Mouse (Mus musculus) limb, embryonic 11.5 days (tissue): Measurements from ENCODE around the gene Memo1. TPM values are rescaled to one million over a fixed set of nuclear protein-coding genes. Genes with fewer than 3 reads are reported as not detected.
"Not testable (repeated sequence)": the region's sequence is repeated elsewhere in the genome, so short reads cannot be mapped to it uniquely, and the experiment has no call there.

Experiments used
- ATAC-seq: fragments of 200-750 bp; cut with Nextera tagmentation; 2 replicates; pipeline ENCODE4 v1.8.0; 2017; ENCODE audit warnings: low read depth; ENCODE audit not compliant: insufficient number of reproducible peaks, low FRiP score, low TSS enrichment
- DNase-seq: peaks from one replicate; pipeline ENCODE4 v3.0.0-alpha.2; 2015; ENCODE audit warnings: low spot score
- H3K27ac ChIP-seq: fragments of 300-500 bp; sonication (generic); replicated peaks from 2 replicates; pipeline ENCODE4 v1.5.1; 2014; ENCODE audit warnings: low read depth, mild to moderate bottlenecking, low read length
- H3K27me3 ChIP-seq: fragments of 300-500 bp; sonication (generic); 2 replicates; pipeline ENCODE4 v1.6.1; 2014; ENCODE audit warnings: mild to moderate bottlenecking, low read length, mixed read lengths; ENCODE audit not compliant: control insufficient read depth, insufficient read depth
- H3K36me3 ChIP-seq: fragments of 300-500 bp; sonication (generic); 2 replicates; pipeline ENCODE4 v1.6.1; 2014; ENCODE audit warnings: mild to moderate bottlenecking, low read length, moderate library complexity, mixed read lengths; ENCODE audit not compliant: control insufficient read depth, insufficient read depth
- H3K4me1 ChIP-seq: fragments of 300-500 bp; sonication (generic); 2 replicates; pipeline ENCODE4 v1.6.1; 2014; ENCODE audit warnings: low read length, mixed read lengths; ENCODE audit not compliant: control insufficient read depth, insufficient read depth
- H3K4me2 ChIP-seq: fragments of 300-500 bp; sonication (generic); 2 replicates; pipeline ENCODE4 v1.6.1; 2014; ENCODE audit warnings: low read depth, mild to moderate bottlenecking, moderate library complexity; ENCODE audit not compliant: severe bottlenecking
- H3K4me3 ChIP-seq: fragments of 300-500 bp; sonication (generic); 2 replicates; pipeline ENCODE4 v1.5.1; 2014; ENCODE audit warnings: low read depth, low read length
- H3K9ac ChIP-seq: fragments of 300-500 bp; sonication (generic); 2 replicates; pipeline ENCODE4 v1.6.1; 2014; ENCODE audit warnings: mild to moderate bottlenecking, low read length
- H3K9me3 ChIP-seq: fragments of 300-500 bp; sonication (generic); 2 replicates; pipeline ENCODE4 v1.6.1; 2016; ENCODE audit warnings: low read length; ENCODE audit not compliant: control insufficient read depth
- WGBS: fragments of 180-500 bp; shearing (Covaris S2); extraction: QIAGEN DNeasy Blood & Tissue Kit; methylation state at CpG from one replicate; pipeline ENCODE4 v1.1.7; 2014; 5-methylcytosine and 5-hydroxymethylcytosine counted together
- polyA plus RNA-seq: library from polyadenylated mRNA; unstranded; fragments of >200 nt; fragmentation: Nextera tagmentation; extraction: Ambion mirVana; gene quantifications from 2 replicates; pipeline ENCODE4 v1.2.1, GENCODE M21; 2014

Memo1 gene
- polyA plus RNA-seq, 1 experiment from 2014 or later: 94.3 TPM

GRCm38 (mm10) chr17:74300089-74300488 is 4.8 kb upstream of the Memo1 start:
- no peak overlapping the region for H3K9ac ChIP-seq
- H3K27ac ChIP-seq: no peak overlapping the region
- no peaks in the 10 kb centered on the region for H3K27me3 ChIP-seq
- no peak for DNase-seq
- WGBS: 95% methylated on average over 5 of the region's 5 CpGs
- no peak overlapping the region for H3K4me2 ChIP-seq
- H3K9me3 ChIP-seq: no peaks in the 10 kb centered on the region
- no peak for ATAC-seq
- peaks cover 7% of the 10 kb centered on the region; the same call in 1 of the 2 replicates for H3K36me3 ChIP-seq
- no peak overlapping the region for H3K4me3 ChIP-seq
- H3K4me1 ChIP-seq: no peaks in the 10 kb centered on the region

DNA sequence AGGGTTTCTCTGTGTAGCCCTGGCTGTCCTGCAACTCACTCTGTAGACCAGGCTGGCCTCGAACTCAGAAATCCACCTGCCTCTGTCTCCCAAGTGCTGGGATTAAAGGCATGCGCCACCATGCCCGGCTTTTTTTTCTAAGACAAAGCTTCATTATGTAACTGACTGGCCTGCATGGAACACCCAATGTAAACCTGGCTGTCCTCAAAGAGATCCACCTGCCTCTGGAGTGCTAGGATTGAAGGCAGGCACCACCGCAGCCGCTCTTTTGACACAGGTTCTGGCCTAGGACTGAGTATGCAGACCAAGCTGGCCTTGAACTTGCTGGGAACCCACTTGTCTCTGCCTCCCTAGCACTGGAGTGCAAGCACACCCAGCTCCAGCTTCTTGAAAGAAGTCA is 1.7 kb upstream of the Memo1 start:
- 87% methylated on average over 5 of the region's 5 CpGs for WGBS
- not testable (repeated sequence) for H3K4me2 ChIP-seq, H3K4me3 ChIP-seq, H3K9me3 ChIP-seq, H3K27me3 ChIP-seq, H3K4me1 ChIP-seq, H3K9ac ChIP-seq, H3K36me3 ChIP-seq, H3K27ac ChIP-seq, ATAC-seq, DNase-seq

DNA sequence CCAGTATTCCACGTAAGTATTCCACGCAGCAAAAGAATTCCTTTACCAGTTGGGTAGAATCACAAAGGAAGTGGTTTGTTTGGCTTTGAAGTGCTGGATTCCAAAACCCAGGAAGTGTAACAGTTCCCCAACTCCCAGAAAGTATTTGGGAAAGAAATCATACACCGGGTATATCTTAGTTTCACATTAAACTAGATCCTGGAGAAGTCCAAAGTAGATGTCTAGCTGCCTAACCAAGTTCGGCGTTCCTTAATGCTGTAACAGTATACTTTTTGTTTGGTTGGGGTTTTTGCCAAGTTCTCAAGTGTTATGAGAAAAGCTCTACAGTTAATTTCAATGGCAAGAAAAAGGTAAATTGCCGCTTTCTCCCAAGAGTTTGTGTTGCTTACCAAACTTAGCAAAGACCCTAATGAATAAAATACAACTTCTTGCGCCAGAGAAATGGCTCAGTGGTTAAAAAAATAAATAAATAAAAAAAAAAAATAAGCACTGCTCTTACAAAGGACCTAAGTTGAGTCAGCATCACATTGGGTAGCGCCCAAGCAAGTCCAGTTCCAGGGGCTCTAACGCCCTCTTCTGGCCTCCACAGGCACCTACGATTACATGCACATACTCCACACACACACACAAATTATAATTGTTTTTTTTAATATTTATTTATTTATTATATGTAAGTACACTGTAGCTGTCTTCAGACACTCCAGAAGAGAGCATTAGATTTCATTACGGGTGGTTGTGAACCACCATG is 929 bp upstream of the Memo1 start:
- peak overlapping the region; percentile 96 for H3K9ac ChIP-seq
- no peak for DNase-seq
- no peak overlapping the region for H3K27ac ChIP-seq
- 43% methylated on average over 11 of the region's 11 CpGs for WGBS
- no peaks in the 10 kb centered on the region for H3K9me3 ChIP-seq
- 0 out of 2 replicates have a peak, but pooled peaks cover 5% of the 10 kb centered on the region for H3K4me1 ChIP-seq
- ATAC-seq: no peak
- H3K4me3 ChIP-seq: peak overlapping the region; percentile 90
- H3K27me3 ChIP-seq: no peaks in the 10 kb centered on the region
- peak overlapping the region; percentile 57 for H3K4me2 ChIP-seq
- peaks cover 1% of the 10 kb centered on the region; the same call in 1 of the 2 replicates for H3K36me3 ChIP-seq

- peak overlapping the region; percentile 90 for H3K4me3 ChIP-seq
- peak; percentile 81 for DNase-seq
- H3K27ac ChIP-seq: peak overlapping the region; percentile 96
- H3K27me3 ChIP-seq: no peaks in the 10 kb centered on the region
- peak overlapping the region; percentile 96 for H3K9ac ChIP-seq
- peak; percentile 87 for ATAC-seq
- WGBS: under 1% methylated on average over 58 of the region's 80 CpGs
- no peaks in the 10 kb centered on the region; the same call in 1 of the 2 replicates for H3K36me3 ChIP-seq
- no peaks in the 10 kb centered on the region for H3K9me3 ChIP-seq
- H3K4me2 ChIP-seq: peak overlapping the region; percentile 53
- H3K4me1 ChIP-seq: 0 out of 2 replicates have a peak, but pooled peaks cover 5% of the 10 kb centered on the region
These were observed 795 bp downstream of the Memo1 start for GRCm38 (mm10) chr17:74294426-74295025.

DNA sequence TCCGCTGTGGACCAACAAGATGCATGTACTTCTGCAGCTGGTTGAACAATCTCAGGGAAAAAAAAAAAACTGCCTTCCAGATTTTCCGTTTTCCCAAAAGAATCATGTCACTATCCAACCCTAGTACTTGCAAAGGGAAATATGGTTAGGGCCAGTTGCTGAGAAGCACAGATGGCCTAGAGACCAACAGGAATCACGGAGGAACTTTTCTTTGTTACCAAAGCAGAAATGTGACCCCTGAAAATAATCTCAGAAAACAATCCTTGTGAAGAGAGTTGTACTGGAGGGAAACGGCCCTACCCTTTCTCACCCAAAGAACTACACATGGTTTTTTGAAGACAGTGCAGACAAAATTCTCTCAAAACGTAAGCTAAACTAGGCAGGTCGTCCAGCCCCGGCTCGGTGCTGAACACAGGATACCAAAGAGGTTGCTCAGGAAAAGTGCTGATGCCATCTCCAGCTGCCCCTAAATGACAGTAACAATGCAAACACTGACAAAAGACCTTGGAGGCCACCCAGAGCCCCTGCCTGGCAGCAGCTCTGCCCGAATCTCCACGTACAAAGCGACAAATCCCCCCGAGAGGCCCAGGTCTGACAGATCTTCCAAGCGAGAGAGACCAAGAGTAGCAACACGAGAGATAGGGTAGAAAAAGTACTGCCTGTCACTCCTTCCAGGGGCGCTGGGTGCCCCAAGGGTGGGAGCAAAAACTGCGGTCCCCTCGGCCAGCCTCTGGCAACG is 1.5 kb downstream of the Memo1 start:
- Histone ChIP-seq H3K27me3 (no peaks in the 10 kb centered on the region), H3K4me2 (peak overlapping the region; percentile 53), H3K4me1 (0 out of 2 replicates have a peak, but pooled peaks cover 5% of the 10 kb centered on the region), H3K36me3 (peaks cover 2% of the 10 kb centered on the region; the same call in 1 of the 2 replicates), H3K9me3 (no peaks in the 10 kb centered on the region), H3K9ac (peak overlapping the region; percentile 96), H3K4me3 (peak overlapping the region; percentile 90), H3K27ac (peak overlapping the region; percentile 96)
- peak; percentile 69 for DNase-seq
- WGBS: 2% methylated on average over 18 of the region's 18 CpGs
- 0 out of 2 replicates have a peak, but pooled peaks have one; percentile 2 for ATAC-seq

DNA sequence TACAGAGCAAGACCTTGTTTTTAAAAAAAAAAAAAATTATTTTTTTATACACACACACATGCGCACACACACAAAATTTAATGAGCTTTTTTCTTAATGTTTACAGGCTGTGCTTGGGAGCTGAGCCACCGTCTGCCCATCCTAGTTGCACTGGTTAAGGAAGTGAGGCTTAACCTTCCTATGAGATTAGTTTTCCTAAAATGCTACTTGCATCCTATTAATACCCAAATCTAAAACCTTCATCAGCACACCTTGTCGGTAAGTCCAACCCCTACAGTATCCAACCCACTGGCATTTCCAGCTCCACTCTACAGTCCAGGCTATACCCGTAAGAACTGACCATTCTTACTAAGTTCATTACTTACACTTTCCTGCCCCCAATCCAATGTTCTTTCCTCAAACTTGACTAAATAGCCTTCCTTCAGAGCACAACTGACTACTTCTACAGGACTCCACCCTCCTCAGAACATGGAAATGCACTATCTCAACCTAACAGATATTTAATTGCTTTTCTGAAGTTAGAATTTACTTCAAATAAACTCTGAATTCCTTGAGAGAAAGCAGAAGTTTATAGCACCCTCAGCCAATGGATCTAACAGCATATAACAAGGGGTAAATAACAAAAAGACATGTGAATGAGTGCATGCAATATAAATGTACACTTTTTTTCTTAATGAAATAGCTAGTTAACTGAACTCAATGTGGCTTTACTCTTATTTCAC is 3.5 kb downstream of the Memo1 start:
- no peak overlapping the region for H3K4me2 ChIP-seq
- ATAC-seq: no peak

GRCm38 (mm10) chr17:74290869-74291268 is 4.5 kb downstream of the Memo1 start:
- Histone ChIP-seq H3K36me3 (peaks cover 5% of the 10 kb centered on the region), H3K4me3 (no peak overlapping the region), H3K27ac (no peak overlapping the region), H3K9me3 (no peaks in the 10 kb centered on the region), H3K4me1 (0 out of 2 replicates have a peak, but pooled peaks cover 5% of the 10 kb centered on the region), H3K27me3 (no peaks in the 10 kb centered on the region), H3K4me2 (no peak overlapping the region), H3K9ac (no peak overlapping the region)
- DNase-seq (no peak), ATAC-seq (no peak)

More for the DNA sequence above, 3.5 kb downstream of the Memo1 start:
- Histone ChIP-seq H3K9ac (no peak overlapping the region), H3K9me3 (no peaks in the 10 kb centered on the region), H3K4me1 (0 out of 2 replicates have a peak, but pooled peaks cover 5% of the 10 kb centered on the region), H3K36me3 (peaks cover 5% of the 10 kb centered on the region), H3K27ac (no peak overlapping the region), H3K4me3 (no peak overlapping the region), H3K27me3 (no peaks in the 10 kb centered on the region)
- no peak for DNase-seq
- WGBS: 81% methylated on average over 4 of the region's 4 CpGs

DNA sequence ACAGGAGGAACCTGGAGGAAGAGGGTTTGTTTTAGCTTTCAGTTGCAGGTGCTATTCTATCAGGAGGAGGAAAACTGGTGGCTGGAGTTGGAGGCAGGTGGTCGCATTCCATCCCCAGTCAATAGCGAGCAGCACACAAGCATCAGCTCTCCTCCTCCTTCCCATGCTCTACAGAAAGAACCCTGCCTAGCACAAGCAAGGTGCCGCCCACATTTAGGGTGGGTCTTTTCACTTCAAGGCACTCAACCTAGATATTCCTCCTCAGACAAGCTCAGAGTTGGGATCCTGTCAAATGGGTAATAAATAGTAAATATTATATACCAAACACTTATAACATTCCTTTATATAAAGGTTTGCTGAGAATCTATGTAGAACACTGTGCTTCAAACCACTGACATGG is 5.1 kb downstream of the Memo1 start:
- WGBS: 80% methylated on average over 3 of the region's 3 CpGs
- no peak for ATAC-seq
- no peak overlapping the region for H3K4me3 ChIP-seq

More for the DNA sequence above, 5.1 kb downstream of the Memo1 start:
- no peak overlapping the region for H3K9ac ChIP-seq
- H3K27me3 ChIP-seq: no peaks in the 10 kb centered on the region
- peaks cover 5% of the 10 kb centered on the region for H3K36me3 ChIP-seq
- H3K4me2 ChIP-seq: no peak overlapping the region
- 0 out of 2 replicates have a peak, but pooled peaks cover 5% of the 10 kb centered on the region for H3K4me1 ChIP-seq
- H3K27ac ChIP-seq: no peak overlapping the region
- no peaks in the 10 kb centered on the region for H3K9me3 ChIP-seq
- DNase-seq: no peak
